Mouse (Mus musculus) kidney, postnatal 10 days (tissue): Measurements from ENCODE around the gene Cox5b.
A peak's percentile ranks its signal among the peaks of the same experiment; 100 is the strongest.
"Not testable (repeated sequence)": the region's sequence is repeated elsewhere in the genome, so short reads cannot be mapped to it uniquely, and the experiment has no call there.

Source experiments
- DNase-seq: peaks from one replicate; pipeline ENCODE4 v3.0.0; 2021; ENCODE audit warnings: mixed read lengths

Gene Cox5b

GRCm38 (mm10) chr1:36691271-36692155, at the start of gene Cox5b:
Cox5b (plus strand) TSS chr1:36691449.
- peak; percentile 99 for DNase-seq

- DNase-seq = no peak
Measured at GRCm38 (mm10) chr1:36643957-36644614, 47.2 kb upstream of the Cox5b start.

GRCm38 (mm10) chr1:36644615-36645007, 46.6 kb upstream of the Cox5b start:
- DNase-seq = no peak

GRCm38 (mm10) chr1:36646285-36646684, 45.0 kb upstream of the Cox5b start:
- DNase-seq = no peak

- DNase-seq = peak; percentile 45
Measured at GRCm38 (mm10) chr1:36647631-36648030, 43.6 kb upstream of the Cox5b start.

GRCm38 (mm10) chr1:36655039-36655438, 36.2 kb upstream of the Cox5b start:
- DNase-seq = no peak

- no peak for DNase-seq
Measured at GRCm38 (mm10) chr1:36656233-36656632, 35.0 kb upstream of the Cox5b start.

GRCm38 (mm10) chr1:36657658-36658415, 33.4 kb upstream of the Cox5b start:
- DNase-seq = no peak

GRCm38 (mm10) chr1:36658621-36659399, 32.4 kb upstream of the Cox5b start:
- DNase-seq = no peak

- DNase-seq = peak; percentile 47
Measured at GRCm38 (mm10) chr1:36664457-36664856, 26.8 kb upstream of the Cox5b start.

- peak; percentile 41 for DNase-seq
Measured at GRCm38 (mm10) chr1:36665165-36665723, 26.0 kb upstream of the Cox5b start.

- DNase-seq = no peak
Measured at GRCm38 (mm10) chr1:36665934-36666333, 25.3 kb upstream of the Cox5b start.

- DNase-seq = not testable (repeated sequence)
Measured at GRCm38 (mm10) chr1:36668007-36668406, 23.2 kb upstream of the Cox5b start.

- DNase-seq = no peak
Measured at GRCm38 (mm10) chr1:36670256-36670655, 21.0 kb upstream of the Cox5b start.

GRCm38 (mm10) chr1:36671260-36671659, 20.0 kb upstream of the Cox5b start:
- DNase-seq = no peak

- DNase-seq = peak; percentile 40
Measured at GRCm38 (mm10) chr1:36672648-36673350, 18.4 kb upstream of the Cox5b start.

- DNase-seq = no peak
Measured at GRCm38 (mm10) chr1:36674936-36675335, 16.3 kb upstream of the Cox5b start.

- no peak for DNase-seq
Measured at GRCm38 (mm10) chr1:36680893-36681292, 10.4 kb upstream of the Cox5b start.

- DNase-seq = no peak
Measured at GRCm38 (mm10) chr1:36682620-36683355, 8.5 kb upstream of the Cox5b start, which contains the start of gene Fam178b. Fam178b (minus strand) TSS chr1:36683183.

- peak; percentile 92 for DNase-seq
Measured at GRCm38 (mm10) chr1:36683810-36684467, 7.3 kb upstream of the Cox5b start.
